Comparison of ENCODE assay signal across 10 mouse cellular contexts in the genomic region with DNA sequence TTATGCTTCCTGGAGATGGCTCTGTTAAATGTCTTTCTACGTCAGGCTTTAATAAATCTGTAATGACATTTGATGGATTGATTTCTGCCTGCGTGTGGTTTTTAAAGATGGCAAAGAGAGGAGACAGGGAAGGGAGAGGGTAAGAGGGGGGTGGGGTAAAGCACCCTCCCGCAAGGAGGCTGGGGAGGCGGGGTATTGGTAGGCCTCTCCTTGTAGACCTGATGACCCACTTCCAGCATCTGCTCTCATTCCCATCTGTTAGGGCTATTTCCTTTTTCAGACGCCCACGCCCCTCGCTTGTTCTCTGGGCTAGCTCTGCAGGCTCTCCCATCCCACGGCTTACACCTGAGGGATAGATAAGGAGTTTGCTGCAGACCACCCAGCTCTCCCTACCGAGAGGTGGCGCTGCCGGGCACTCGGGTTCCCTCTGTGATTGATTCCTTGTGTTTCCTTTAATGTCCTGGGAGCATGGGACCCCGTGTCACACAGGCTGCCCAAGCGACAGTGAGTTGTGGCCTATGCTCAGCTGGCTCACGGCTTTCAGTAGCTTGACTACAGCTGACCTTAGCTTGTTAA.
DNase-seq lines count a peak whose midpoint lies in the region; ATAC-seq and TF ChIP-seq lines count a peak whose summit lies in the region.
"Had no signal": no experiment of that assay in that cellular context is flagged by ENCODE, and none has a peak within 500 bp of the region (broad histone marks: within the 10 kb centered on the region; RNA-seq: fewer than 3 reads in every experiment).

No protein-coding gene starts in this region.

- H3K4me2 ChIP-seq in lung, postnatal 0 days (replicated peaks; ENCODE audit: low read depth, low read length), result no peak overlapping the region
- H3K4me2 ChIP-seq: liver, embryonic 13.5 days had no signal

- H3K27ac ChIP-seq in heart, adult 2 months, result no peak overlapping the region
- no peak overlapping the region for H3K27ac ChIP-seq in lung, postnatal 0 days (ENCODE audit: low read length)
- H3K27ac ChIP-seq: liver, embryonic 13.5 days had no signal

- H3K4me3 ChIP-seq in heart, adult 2 months, result no peak overlapping the region
- H3K4me3 ChIP-seq in lung, postnatal 0 days (ENCODE audit: low read depth, low read length), result no peak overlapping the region
- H3K4me3 ChIP-seq: liver, embryonic 13.5 days had no signal

- H3K36me3 ChIP-seq in heart, adult 2 months (ENCODE audit: control insufficient read depth, insufficient read depth, low read length), result no peaks in the 10 kb centered on the region
- H3K36me3 ChIP-seq in lung, postnatal 0 days (ENCODE audit: insufficient read depth, low read length), result no peaks in the 10 kb centered on the region
- H3K36me3 ChIP-seq: liver, embryonic 13.5 days had no signal

- no peaks in the 10 kb centered on the region for H3K27me3 ChIP-seq in heart, adult 2 months (ENCODE audit: control insufficient read depth, insufficient read depth, low read length)
- H3K27me3 ChIP-seq in lung, postnatal 0 days (replicated peaks; ENCODE audit: insufficient read depth, low read length), result no peaks in the 10 kb centered on the region
- H3K27me3 ChIP-seq: liver, embryonic 13.5 days had no signal

- intact Hi-C loops in heart, adult 2 months (cut with DNase I), result no loop called here
- intact Hi-C loops in heart, postnatal 36 days (cut with DNase I), result no loop called here

- no peak for DNase-seq in heart, adult 2 months
- no peak for DNase-seq in heart, postnatal 36 days
- no peak for DNase-seq in lung, postnatal 0 days (ENCODE audit: low spot score)
- DNase-seq in lung, postnatal 14 days, result no peak
- peak; percentile 93 for DNase-seq in ZHBTc4 (ENCODE audit: low read depth, low spot score)
- DNase-seq in retina, embryonic 14.5 days (ENCODE audit: low spot score), result peak; percentile 65
- no peak for DNase-seq in ovary, postnatal 36 days (ENCODE audit: low spot score)
- DNase-seq in adipocyte (ENCODE audit: low spot score), result no peak
- DNase-seq: kidney, adult 18-20 months; liver, embryonic 13.5 days had no signal

- 42% methylated on average over 15 of the region's 15 CpGs for whole genome bisulfite sequencing in heart, adult 2 months
- 36% methylated on average over 15 of the region's 15 CpGs for WGBS in lung, postnatal 0 days

- H3K79me2 ChIP-seq in heart, adult 2 months (replicated peaks; ENCODE audit: control insufficient read depth, insufficient read depth, low read length), result no peaks in the 10 kb centered on the region

- TF ChIP-seq CTCF in heart, adult 2 months (IDR thresholded peaks at IDR 0.05), result peak; percentile 26; the same call in 1 of the 2 replicates
- peak; percentile 47 for TF ChIP-seq CTCF in lung, postnatal 0 days (IDR thresholded peaks at IDR 0.05)

- H3K9me3 ChIP-seq in lung, postnatal 0 days (ENCODE audit: low read length), result no peaks in the 10 kb centered on the region
- H3K9me3 ChIP-seq: liver, embryonic 13.5 days had no signal

- no peaks in the 10 kb centered on the region for H3K4me1 ChIP-seq in heart, adult 2 months (ENCODE audit: control insufficient read depth, insufficient read depth, low read length)
- H3K4me1 ChIP-seq in lung, postnatal 0 days (ENCODE audit: insufficient read depth, low read depth, low read length), result no peaks in the 10 kb centered on the region
- H3K4me1 ChIP-seq: liver, embryonic 13.5 days had no signal

- no peak overlapping the region for H3K9ac ChIP-seq in heart, adult 2 months (ENCODE audit: low read depth, low read length)
- H3K9ac ChIP-seq in lung, postnatal 0 days (replicated peaks; ENCODE audit: low read depth), result no peak overlapping the region
- H3K9ac ChIP-seq: liver, embryonic 13.5 days had no signal

- ATAC-seq in lung, postnatal 0 days, result no peak

- TF ChIP-seq EP300 in heart, adult 2 months (IDR thresholded peaks at IDR 0.05; ENCODE audit: insufficient read depth, low read depth, low read length), result no peak
- no peak for TF ChIP-seq EP300 in lung, postnatal 0 days (IDR thresholded peaks at IDR 0.05)

- TF ChIP-seq POLR2A in heart, adult 2 months (IDR thresholded peaks at IDR 0.05; ENCODE audit: insufficient read depth, low read depth, low read length), result no peak

Comparison
In these comparisons a context has a peak if more than half of its experiments do, and no peak if none do; other contexts are left out.
1. DNase-seq: peak in ZHBTc4 (single experiment) and retina, embryonic 14.5 days (single experiment); none in heart, adult 2 months (0 of 2), heart, postnatal 36 days (0 of 2), lung, postnatal 0 days (single experiment), lung, postnatal 14 days (single experiment), ovary, postnatal 36 days (single experiment) and adipocyte (single experiment).